Mouse (Mus musculus): Measurements from ENCODE around the gene Cit.

The Cit gene

DNA sequence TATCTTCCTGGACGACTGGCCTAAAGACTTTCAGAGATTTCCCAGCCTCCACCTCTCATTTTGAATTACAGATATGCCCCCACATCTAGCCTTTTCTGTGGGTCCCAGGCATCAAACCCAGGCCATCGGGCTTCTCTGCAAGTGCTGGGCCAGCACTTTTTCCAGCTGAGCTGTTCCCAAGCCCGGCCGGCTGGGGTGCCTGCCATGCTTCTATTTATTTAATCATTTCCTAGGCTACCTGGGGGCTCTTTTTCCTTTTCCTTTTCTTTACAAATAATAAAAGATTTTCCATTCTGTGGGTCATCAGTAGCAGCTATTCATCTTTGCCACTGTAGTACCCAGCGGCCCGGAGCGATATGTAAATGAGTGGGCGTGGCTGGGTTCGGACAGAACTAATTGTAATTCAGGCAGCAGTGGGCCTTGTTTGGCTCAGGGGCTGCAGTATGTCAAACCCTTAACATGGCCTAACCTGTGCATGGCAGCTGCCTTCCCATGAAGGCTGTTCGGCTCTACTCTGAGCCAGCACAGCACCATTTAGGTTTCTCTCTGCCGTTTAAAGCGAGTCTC, 4.3 kb downstream of the Cit start:
- in situ Hi-C loops (cut with MboI; ENCODE audit: low pct_unique_long_range_greater_than_20kb in 1 of 2, low sequenced_read_pairs in 2 of 2, unreplicated experiment in 1 of 2) = no loop called here

DNA sequence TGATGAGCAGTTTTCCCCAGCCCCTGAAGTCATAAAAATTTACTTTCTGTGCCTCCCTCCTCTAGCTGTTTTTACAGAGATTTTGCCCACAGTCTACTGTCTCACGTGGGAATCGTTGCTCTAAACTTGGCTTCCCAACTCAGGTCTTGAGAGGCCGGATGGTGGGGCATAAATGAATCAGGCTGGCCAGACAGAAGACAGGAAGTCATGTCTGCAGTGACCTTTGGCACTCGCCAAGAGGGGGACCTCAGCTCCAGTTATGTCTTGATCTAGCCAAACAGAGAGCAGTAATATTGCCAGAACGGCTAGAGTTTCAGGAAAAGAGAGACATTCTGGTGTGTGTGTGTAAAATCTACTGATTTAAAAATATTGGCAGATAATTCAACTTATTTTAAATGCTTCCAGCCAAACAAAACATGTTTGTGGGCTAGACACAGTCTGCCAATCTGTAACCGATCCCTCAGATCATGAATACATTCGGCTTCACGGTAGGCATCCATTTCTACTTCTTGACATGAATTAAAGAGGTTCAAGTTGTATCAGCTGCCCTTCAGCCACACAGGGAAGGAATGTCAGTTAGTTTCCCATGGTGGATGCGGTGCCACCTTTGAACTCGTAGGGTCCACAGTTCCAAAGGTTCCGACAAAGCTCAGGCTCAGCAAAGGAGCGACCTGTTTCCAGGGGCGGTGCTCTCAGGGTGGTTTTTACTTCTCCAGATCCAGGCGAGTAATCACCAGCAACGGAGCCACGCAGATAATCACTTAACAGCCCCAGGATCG, 5.4 kb downstream of the Cit start:
- in situ Hi-C loops (cut with MboI; ENCODE audit: low pct_unique_long_range_greater_than_20kb in 1 of 2, low sequenced_read_pairs in 2 of 2, unreplicated experiment in 1 of 2) = no loop called here

DNA sequence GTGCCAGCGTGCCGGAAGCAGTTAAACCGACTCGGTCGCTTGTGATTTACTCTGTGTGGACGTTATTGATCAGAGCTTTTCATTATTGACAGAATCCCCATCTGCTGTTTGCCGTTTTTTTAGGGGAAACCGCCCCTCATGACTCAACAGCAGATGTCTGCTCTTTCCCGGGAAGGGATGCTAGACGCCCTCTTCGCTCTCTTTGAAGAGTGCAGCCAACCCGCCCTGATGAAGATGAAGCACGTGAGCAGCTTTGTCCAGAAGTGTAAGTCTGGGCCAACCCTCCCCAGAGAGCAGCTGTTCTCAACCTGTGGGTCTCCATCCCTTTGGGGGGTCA, 5.9 kb downstream of the Cit start:
- in situ Hi-C loops (cut with MboI; ENCODE audit: low pct_unique_long_range_greater_than_20kb in 1 of 2, low sequenced_read_pairs in 2 of 2, unreplicated experiment in 1 of 2) = no loop called here

DNA sequence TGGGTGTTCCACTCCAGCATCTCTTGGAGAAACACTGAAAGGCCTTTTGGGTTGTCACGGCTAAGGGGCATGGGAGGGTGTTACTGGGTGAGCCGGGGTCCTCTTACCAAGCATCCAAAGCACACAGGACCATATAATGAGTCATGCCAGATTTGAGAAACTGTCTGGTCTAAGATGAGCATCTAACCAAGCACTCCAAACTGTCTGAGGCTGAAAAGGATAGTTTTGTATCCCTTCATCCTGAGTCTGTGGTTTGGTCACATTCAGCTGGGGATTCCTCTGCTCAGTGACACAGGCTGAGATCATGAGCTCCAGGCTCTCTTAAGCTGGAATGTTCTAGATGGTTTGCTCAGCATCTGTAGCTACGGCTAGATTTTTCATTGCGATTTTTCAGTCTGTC, 7.4 kb downstream of the Cit start:
- in situ Hi-C loops (cut with MboI; ENCODE audit: low pct_unique_long_range_greater_than_20kb in 1 of 2, low sequenced_read_pairs in 2 of 2, unreplicated experiment in 1 of 2) = no loop called here

DNA sequence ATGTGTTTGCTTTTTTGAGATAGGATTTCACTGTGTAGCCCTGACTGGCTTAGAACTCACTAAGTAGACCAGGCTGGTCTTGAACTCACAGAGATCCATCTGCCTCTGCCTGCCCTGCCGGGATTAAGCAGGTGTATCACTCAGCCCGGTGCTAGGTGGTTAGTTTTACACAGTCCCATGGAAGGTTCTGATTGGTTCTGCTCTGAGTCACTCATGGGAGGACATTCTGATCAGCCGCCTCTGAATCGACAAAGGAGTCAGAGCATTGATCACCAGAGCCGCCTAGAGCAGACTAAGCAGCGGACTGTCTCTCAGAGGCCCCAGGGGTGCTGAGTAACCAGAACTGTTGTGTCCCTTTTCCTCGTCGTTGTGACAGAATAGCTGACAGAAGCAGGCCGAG, 8.6 kb downstream of the Cit start:
- in situ Hi-C loops (cut with MboI; ENCODE audit: low pct_unique_long_range_greater_than_20kb in 1 of 2, low sequenced_read_pairs in 2 of 2, unreplicated experiment in 1 of 2) = no loop called here

DNA sequence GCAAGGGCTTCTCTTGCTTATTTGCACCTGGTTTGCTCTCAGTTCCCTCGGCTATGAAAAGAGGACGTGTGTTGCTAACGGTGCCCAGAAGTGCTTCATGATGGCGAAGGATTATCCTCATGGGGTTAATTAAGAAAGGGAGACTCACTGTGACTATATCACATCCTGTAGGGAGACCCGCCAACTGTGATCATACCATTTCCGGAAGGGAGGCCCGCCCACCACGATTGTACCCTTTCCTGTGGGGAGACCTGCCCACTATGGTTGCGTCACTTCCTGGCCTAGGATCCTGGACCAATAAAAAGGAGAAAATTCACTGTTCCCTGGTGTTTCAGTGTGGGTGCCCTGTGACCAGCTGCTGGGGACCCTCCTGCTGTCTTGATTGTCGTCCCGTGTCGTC, 9.3 kb downstream of the Cit start:
- in situ Hi-C loops (cut with MboI; ENCODE audit: low pct_unique_long_range_greater_than_20kb in 1 of 2, low sequenced_read_pairs in 2 of 2, unreplicated experiment in 1 of 2) = no loop called here

DNA sequence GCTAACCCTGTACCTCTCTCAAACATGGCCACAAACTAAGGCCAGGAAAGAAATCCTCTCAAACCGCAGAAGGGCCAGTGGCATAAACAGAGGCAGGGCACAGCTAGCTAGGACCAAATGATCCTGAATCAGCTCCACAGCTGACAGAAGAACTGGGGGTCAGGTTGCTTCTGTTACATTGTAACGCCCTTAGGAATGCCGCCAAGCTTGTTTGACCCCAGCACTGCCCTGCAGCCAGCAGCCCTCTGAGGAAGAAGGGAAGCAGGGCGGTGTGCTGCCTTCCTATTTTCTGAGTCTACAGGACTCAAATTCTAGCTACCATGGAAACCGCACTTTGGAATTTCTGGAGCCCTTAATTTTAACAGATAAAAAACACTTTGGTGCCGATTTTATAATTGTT, 13.6 kb downstream of the Cit start:
- in situ Hi-C loops (cut with MboI; ENCODE audit: low pct_unique_long_range_greater_than_20kb in 1 of 2, low sequenced_read_pairs in 2 of 2, unreplicated experiment in 1 of 2) = no loop called here

DNA sequence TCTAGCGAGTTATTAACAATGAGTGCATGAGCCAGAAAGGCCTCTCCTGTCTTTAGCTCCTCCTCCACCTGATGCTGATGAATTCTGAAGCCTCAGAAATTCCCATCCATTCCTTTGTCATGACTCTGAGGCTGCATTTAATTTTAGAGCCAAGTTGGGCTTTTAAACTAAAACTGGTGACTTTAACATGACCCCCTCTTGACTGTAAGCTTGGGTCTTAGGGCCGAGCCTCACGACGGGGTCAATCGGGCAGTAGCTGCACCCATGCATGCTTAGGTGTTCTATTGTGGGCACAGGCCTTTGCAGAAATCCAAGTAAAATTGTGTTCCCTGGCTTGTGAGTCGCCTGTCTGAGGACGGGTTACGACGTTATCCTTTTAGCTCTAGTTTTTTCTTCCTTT, 14.4 kb downstream of the Cit start:
- in situ Hi-C loops (cut with MboI; ENCODE audit: low pct_unique_long_range_greater_than_20kb in 1 of 2, low sequenced_read_pairs in 2 of 2, unreplicated experiment in 1 of 2) = no loop called here

DNA sequence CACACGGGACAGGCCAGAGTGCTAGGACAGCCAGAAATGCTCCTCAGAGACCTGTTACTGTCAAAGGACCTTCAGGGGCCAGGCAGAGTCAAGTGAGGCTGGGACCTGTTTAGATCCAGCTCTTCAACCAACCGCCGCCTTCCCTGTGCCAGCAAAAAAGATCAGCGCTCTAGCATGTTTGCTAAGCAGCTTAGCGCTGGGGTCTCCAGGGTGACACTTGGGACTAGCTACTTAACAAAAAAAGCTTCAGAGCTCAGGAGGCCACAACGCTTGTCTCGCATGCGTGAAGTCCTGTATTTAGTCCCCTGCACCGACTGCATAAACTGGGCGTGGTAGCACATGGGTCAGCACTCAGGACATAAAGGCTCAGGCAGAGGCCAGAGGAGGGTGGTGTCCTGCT, 16.9 kb downstream of the Cit start:
- in situ Hi-C loops (cut with MboI; ENCODE audit: low pct_unique_long_range_greater_than_20kb in 1 of 2, low sequenced_read_pairs in 2 of 2, unreplicated experiment in 1 of 2) = no loop called here

DNA sequence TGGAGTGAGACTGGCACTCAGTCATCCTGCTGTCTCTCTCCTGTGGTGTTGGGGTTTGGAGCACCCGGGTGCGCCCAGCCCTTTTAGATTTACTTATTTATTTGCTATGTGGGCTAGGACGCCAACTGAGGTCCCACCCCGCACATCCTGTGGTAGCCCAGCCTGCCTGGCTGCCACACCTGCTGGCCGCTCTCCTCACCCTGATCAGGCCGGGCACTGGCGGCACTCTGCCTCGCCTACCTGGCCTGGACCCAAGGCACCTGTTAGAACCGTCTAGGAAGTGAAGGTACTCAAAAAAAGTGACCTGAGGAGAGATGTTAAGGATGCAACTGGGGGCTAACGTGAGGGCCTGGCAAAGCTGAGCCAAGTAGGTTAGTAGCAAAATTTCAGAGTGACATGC, 17.4 kb downstream of the Cit start:
- in situ Hi-C loops (cut with MboI; ENCODE audit: low pct_unique_long_range_greater_than_20kb in 1 of 2, low sequenced_read_pairs in 2 of 2, unreplicated experiment in 1 of 2) = no loop called here

DNA sequence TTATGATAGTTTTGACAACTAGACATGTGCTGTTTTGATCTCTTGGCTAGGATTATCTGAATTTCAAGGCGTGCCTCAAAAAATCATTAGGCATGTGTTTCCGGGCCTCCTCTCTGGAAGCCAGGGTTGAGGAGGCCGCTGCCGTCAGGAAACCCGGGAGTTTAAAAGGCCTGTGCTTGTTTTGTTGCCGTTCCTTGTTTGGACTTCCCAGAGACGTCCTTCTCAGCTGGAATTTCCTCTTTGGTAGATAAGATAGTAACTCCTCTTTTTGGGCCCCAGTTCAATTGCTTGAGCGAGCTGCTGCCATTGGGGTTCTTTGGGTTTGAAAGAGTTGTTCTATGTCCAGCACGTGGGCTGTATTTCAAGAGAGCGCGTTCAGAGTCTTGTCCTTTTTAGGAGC, 21.2 kb downstream of the Cit start:
- in situ Hi-C loops (cut with MboI; ENCODE audit: low pct_unique_long_range_greater_than_20kb in 1 of 2, low sequenced_read_pairs in 2 of 2, unreplicated experiment in 1 of 2) = no loop called here

DNA sequence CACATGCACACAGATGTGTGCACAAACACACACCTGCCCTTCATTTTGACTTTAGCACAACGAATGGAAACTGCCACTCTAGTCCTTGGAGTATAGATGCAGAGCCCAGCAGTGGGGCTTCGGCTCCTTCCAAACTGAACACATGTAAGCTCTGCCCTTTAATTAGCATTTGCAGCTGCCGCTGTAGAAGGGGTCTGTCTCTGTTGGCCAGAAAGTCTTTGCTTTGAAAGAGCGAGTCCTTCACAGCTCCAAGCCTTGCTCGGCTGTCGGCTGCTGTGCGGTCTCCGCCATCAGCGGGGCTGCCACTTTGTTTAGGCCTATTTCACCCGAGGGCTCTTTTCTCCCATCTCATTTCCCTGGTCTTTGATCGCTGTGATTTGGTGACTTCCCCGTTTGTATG, 23.5 kb downstream of the Cit start:
- in situ Hi-C loops (cut with MboI; ENCODE audit: low pct_unique_long_range_greater_than_20kb in 1 of 2, low sequenced_read_pairs in 2 of 2, unreplicated experiment in 1 of 2) = no loop called here

DNA sequence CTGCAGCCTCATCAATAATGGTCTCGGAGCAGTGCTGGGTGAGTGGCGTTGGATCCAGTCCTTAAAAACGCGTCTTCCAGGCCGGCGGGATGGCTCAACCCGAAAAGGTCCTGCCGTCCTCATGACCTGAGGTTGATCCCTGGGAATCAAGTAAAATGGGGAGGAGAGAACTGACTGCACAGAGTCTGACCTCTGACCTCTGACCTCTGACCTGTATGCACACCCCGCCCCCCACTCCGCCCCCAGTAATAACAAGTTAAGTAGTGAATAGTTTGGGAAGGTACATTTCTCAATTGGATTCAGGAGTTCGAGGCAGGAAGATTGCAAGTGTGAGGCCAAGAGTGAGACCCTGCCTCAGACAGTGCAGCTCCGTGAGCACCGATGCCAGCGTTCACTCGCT, 24.1 kb downstream of the Cit start:
- in situ Hi-C loops (cut with MboI; ENCODE audit: low pct_unique_long_range_greater_than_20kb in 1 of 2, low sequenced_read_pairs in 2 of 2, unreplicated experiment in 1 of 2) = no loop called here

DNA sequence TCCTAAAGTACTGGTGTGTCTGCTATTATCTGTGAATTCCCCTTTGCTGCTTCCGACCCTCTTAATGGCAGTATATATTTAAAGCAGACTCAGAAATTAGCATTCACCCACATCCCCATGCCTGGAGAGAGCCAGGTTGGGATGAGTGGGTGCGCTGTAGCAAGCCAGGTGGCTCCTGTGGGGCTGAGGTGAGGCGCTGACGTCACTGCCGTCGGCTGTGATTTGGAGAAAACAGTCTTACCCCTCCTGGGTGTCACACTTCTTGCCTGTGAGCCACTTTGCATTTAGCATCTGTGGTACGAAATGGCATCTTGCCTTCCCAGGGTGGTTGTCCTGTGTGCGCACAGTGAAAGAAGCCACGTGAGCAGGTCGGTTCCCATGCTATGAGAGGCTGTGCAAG, 26.1 kb downstream of the Cit start:
- in situ Hi-C loops (cut with MboI; ENCODE audit: low pct_unique_long_range_greater_than_20kb in 1 of 2, low sequenced_read_pairs in 2 of 2, unreplicated experiment in 1 of 2) = no loop called here

DNA sequence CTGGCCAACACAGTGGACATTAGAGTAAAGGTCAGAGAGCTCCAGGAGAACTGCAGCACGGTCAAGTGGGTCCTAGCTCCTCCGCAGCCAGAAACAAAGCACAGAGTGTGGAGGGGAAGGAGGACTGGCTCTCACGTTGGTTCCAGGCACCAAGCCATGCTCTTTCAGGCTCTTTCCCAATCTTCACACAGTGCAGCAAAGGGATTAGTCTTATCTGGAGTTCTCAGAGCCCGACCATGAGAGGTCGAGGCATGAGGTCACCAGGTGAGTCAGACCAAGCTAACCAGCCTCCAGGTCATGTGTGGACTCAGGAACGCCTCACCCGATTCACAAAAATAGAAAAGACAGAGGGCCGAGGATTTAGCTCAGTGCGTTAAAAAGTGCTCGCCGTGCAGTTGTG, 27.0 kb downstream of the Cit start:
- in situ Hi-C loops (cut with MboI; ENCODE audit: low pct_unique_long_range_greater_than_20kb in 1 of 2, low sequenced_read_pairs in 2 of 2, unreplicated experiment in 1 of 2) = no loop called here

DNA sequence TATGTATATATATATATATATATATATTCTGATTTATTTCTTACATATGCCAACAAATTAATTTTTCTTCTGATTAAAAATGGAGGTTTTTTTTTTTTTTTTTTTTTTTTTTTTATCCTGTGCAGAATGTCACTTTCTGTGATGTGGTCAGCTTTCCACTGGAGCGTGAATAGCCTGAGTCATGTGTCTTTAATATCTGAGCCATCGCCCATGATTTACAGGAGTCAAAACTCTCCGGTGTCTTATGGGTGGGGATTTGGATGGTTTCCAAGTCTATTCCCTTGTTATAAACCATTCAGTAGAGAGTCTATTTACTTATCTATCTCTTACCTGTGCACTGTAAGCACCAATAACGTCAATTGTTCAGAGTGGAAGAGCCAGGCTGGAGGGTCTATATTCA, 27.9 kb downstream of the Cit start:
- in situ Hi-C loops (cut with MboI; ENCODE audit: low pct_unique_long_range_greater_than_20kb in 1 of 2, low sequenced_read_pairs in 2 of 2, unreplicated experiment in 1 of 2) = no loop called here

DNA sequence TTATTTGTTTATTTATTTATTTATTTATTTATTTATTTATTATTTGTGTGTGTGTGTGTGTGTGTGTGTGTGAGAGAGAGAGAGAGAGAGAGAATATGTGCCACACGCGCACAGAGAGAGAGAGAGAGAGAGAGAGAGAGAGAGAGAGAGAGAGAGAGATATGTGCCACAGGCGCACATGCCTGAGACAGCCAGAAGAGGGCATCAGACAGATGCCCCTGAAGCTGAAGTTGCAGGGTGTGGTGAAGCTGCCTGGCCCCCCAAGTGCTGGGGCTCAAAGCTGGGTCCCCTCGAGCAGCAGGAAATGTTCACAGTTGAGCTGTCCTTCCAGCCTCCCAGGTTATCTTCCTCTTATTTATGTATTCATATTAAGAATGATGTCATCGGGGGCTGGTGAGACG, 32.3 kb downstream of the Cit start:
- in situ Hi-C loops (cut with MboI; ENCODE audit: low pct_unique_long_range_greater_than_20kb in 1 of 2, low sequenced_read_pairs in 2 of 2, unreplicated experiment in 1 of 2) = no loop called here

DNA sequence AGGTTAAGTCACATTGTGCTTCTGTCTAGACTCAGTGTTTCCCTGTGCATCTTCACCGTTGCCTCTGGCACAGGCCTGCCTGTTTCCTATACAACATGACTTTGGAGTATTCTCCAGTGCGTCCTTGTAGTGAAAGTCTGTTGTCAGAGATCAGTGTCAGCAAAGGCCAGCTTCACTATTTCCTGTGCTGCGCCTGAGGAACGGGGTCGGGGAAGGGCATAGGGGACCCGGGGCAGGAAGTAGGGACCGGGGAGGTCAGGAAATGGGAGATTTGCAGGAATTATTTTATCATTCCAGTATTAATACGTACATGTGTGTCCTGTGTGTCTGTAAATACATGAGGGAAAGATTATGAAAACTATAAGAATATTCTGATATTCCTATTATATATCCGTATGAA, 37.1 kb downstream of the Cit start:
- in situ Hi-C loops (cut with MboI; ENCODE audit: low pct_unique_long_range_greater_than_20kb in 1 of 2, low sequenced_read_pairs in 2 of 2, unreplicated experiment in 1 of 2) = no loop called here

DNA sequence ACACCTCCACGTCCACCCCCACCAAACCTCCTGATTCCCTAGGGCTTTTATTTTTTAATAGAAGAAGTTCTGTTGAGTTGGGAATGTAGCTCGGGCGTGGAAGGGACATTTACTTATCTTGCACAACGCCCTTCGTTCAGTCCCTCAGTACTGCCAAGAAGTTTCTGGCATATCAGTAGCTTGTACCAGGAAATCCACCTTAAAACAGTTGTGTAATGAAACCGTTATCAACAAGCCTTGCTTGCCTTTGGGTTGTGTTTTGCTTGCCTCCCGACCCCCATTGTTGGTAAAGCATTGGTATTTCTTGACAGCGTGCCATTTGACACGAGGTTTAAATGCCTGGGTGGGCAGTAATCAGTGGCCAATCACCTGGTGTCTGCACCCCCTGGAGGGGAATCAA, 39.4 kb downstream of the Cit start:
- in situ Hi-C loops (cut with MboI; ENCODE audit: low pct_unique_long_range_greater_than_20kb in 1 of 2, low sequenced_read_pairs in 2 of 2, unreplicated experiment in 1 of 2) = no loop called here

DNA sequence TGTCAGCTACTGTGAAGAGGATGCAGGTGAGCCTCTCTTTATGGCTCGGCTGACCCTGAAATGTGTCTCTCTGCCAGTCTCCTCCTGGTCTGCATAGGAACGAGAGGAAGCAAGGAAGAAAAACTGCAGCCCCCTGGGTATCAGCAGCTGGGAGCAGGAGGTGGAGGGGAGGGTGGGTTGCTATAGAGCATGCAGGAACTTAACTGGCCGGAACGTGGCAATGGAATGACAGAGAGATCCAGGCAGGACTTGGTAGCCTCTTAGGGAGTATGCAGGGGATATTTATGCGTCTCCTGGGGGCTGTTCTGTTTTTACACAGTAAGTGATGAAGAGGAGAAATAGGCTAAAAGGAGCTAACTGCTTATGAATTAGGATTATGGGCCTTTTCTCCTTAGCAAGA, 48.7 kb downstream of the Cit start:
- in situ Hi-C loops (cut with MboI; ENCODE audit: low pct_unique_long_range_greater_than_20kb in 1 of 2, low sequenced_read_pairs in 2 of 2, unreplicated experiment in 1 of 2) = no loop called here

DNA sequence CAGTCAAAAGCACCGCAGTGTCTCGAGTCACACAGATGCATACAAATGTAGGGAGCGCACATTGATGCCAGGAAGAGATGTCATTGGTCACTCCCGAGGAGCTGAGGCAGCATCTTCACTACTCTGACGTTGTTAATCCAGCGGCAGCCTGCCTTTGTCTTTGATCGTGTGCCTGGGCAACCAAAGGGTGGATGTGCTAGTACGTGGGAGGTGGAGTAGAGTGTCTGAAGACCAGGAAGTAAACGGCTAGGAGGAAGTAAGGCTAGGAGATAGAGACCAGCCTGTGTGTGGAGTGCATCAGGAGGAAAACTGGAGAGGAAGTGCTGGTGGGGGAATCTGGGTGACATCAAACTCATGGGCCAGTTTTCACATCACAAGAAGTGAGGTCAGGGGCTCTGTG, 52.0 kb downstream of the Cit start:
- in situ Hi-C loops (cut with MboI; ENCODE audit: low pct_unique_long_range_greater_than_20kb in 1 of 2, low sequenced_read_pairs in 2 of 2, unreplicated experiment in 1 of 2) = no loop called here

All from mouse embryonic stem cell (cell line).